Mouse (Mus musculus): Measurements from ENCODE around the gene Bcl6. TPM values are rescaled to one million over a fixed set of nuclear protein-coding genes. Genes with fewer than 3 reads are reported as not detected.

Gene Bcl6
- polyA plus RNA-seq (2012; ENCODE audit: low replicate concordance) = 7.7 and 8.6 TPM in 2 replicates

GRCm38 (mm10) chr16:23988466-23989208, at the start of gene Bcl6, which contains the start of gene Gm37419:
Bcl6 (minus strand) TSS chr16:23988852.
Gm37419 (plus strand) TSS chr16:23988482.

GRCm38 (mm10) chr16:23932294-23932693, 56.4 kb downstream of the Bcl6 start, which contains the start of gene Rtp2:
Rtp2 (minus strand) TSS chr16:23932394.

Other genes starting within 250 kb of the Bcl6 start
- not detected in 2 replicates for gene Sst, start 97.9 kb downstream of the Bcl6 start, polyA plus RNA-seq (2012; ENCODE audit: low replicate concordance)
- gene Rtp2, start 56.5 kb downstream of the Bcl6 start, polyA plus RNA-seq (2012; ENCODE audit: low replicate concordance) = not detected in 2 replicates
- not detected in 2 replicates for gene Gm37419, start 370 bp downstream of the Bcl6 start, polyA plus RNA-seq (2012; ENCODE audit: low replicate concordance)

Measured in leukemia stem cell, adult 10-12 weeks (primary cell).